Mouse (Mus musculus): ENCODE measurements around the gene Arfip1. TPM values are rescaled to one million over a fixed set of nuclear protein-coding genes. Genes with fewer than 3 reads are reported as not detected.
A peak's percentile ranks its signal among the peaks of the same experiment; 100 is the strongest.

The Arfip1 gene
- 11.8 and 14.3 TPM in 2 replicates for polyA plus RNA-seq (2012; rRNA removed)

GRCm38 (mm10) chr3:84582023-84582912 is at the start of gene Arfip1:
Arfip1 (minus strand) TSS chr3:84582625.
- TF ChIP-seq POLR2A (IDR thresholded peaks at IDR 0.05; ENCODE audit: low read depth, low read length) (no peak), CTCF (conservative IDR thresholded peaks at IDR 0.05; ENCODE audit: insufficient read depth, insufficient read length, low read depth, low read length) (no peak)
- Histone ChIP-seq H3K27me3 (replicated peaks; ENCODE audit: control insufficient read depth, insufficient read depth, low read length) (no peaks in the 10 kb centered on the region), H3K27ac (ENCODE audit: insufficient read depth, low read depth, low read length) (peak within 1 kb of the TSS; percentile 77), H3K4me1 (ENCODE audit: control insufficient read depth, insufficient read depth, low read length) (peaks cover 16% of the 10 kb centered on the region; the same call in 1 of the 2 replicates), H3K4me3 (ENCODE audit: insufficient read depth, low read depth, low read length) (peak within 1 kb of the TSS; percentile 83), H3K36me3 (ENCODE audit: control insufficient read depth, insufficient read depth, low read length) (no peaks in the 10 kb centered on the region)
- peak; percentile 98 for DNase-seq
- WGBS, result under 1% methylated on average over 70 of the region's 70 CpGs

- WGBS, result over 99% methylated on average over 9 of the region's 9 CpGs
- no peak for TF ChIP-seq POLR2A (IDR thresholded peaks at IDR 0.05; ENCODE audit: low read depth, low read length)
- TF ChIP-seq CTCF (conservative IDR thresholded peaks at IDR 0.05; ENCODE audit: insufficient read depth, insufficient read length, low read depth, low read length), result no peak
These were observed 49.2 kb upstream of the Arfip1 start for GRCm38 (mm10) chr3:84631586-84631985.

GRCm38 (mm10) chr3:84622026-84622425 is 39.6 kb upstream of the Arfip1 start:
- DNase-seq, result no peak
- Histone ChIP-seq H3K4me1 (ENCODE audit: control insufficient read depth, insufficient read depth, low read length) (peaks cover 3% of the 10 kb centered on the region; the same call in 1 of the 2 replicates), H3K27ac (ENCODE audit: insufficient read depth, low read depth, low read length) (no peak overlapping the region), H3K4me3 (ENCODE audit: insufficient read depth, low read depth, low read length) (no peak overlapping the region), H3K36me3 (ENCODE audit: control insufficient read depth, insufficient read depth, low read length) (no peaks in the 10 kb centered on the region), H3K27me3 (replicated peaks; ENCODE audit: control insufficient read depth, insufficient read depth, low read length) (no peaks in the 10 kb centered on the region)
- TF ChIP-seq POLR2A (IDR thresholded peaks at IDR 0.05; ENCODE audit: low read depth, low read length) (no peak), CTCF (conservative IDR thresholded peaks at IDR 0.05; ENCODE audit: insufficient read depth, insufficient read length, low read depth, low read length) (no peak)
- WGBS, result 45% methylated on average over 3 of the region's 3 CpGs

More at GRCm38 (mm10) chr3:84631586-84631985, 49.2 kb upstream of the Arfip1 start:
- no peaks in the 10 kb centered on the region for H3K36me3 ChIP-seq (ENCODE audit: control insufficient read depth, insufficient read depth, low read length)
- H3K27me3 ChIP-seq (replicated peaks; ENCODE audit: control insufficient read depth, insufficient read depth, low read length), result no peaks in the 10 kb centered on the region
- DNase-seq, result no peak
- H3K27ac ChIP-seq (ENCODE audit: insufficient read depth, low read depth, low read length), result no peak overlapping the region
- no peak overlapping the region for H3K4me3 ChIP-seq (ENCODE audit: insufficient read depth, low read depth, low read length)
- no peaks in the 10 kb centered on the region for H3K4me1 ChIP-seq (ENCODE audit: control insufficient read depth, insufficient read depth, low read length)

GRCm38 (mm10) chr3:84619725-84620124 is 37.3 kb upstream of the Arfip1 start:
- no peaks in the 10 kb centered on the region for H3K4me1 ChIP-seq (ENCODE audit: control insufficient read depth, insufficient read depth, low read length)
- no peak overlapping the region for H3K27ac ChIP-seq (ENCODE audit: insufficient read depth, low read depth, low read length)
- no peaks in the 10 kb centered on the region for H3K27me3 ChIP-seq (replicated peaks; ENCODE audit: control insufficient read depth, insufficient read depth, low read length)
- H3K4me3 ChIP-seq (ENCODE audit: insufficient read depth, low read depth, low read length), result no peak overlapping the region
- TF ChIP-seq POLR2A (IDR thresholded peaks at IDR 0.05; ENCODE audit: low read depth, low read length) (no peak), CTCF (conservative IDR thresholded peaks at IDR 0.05; ENCODE audit: insufficient read depth, insufficient read length, low read depth, low read length) (no peak; the same call in 1 of the 2 replicates)
- no peak for DNase-seq
- no peaks in the 10 kb centered on the region for H3K36me3 ChIP-seq (ENCODE audit: control insufficient read depth, insufficient read depth, low read length)
- WGBS, result 97% methylated on average over 6 of the region's 6 CpGs

DNA sequence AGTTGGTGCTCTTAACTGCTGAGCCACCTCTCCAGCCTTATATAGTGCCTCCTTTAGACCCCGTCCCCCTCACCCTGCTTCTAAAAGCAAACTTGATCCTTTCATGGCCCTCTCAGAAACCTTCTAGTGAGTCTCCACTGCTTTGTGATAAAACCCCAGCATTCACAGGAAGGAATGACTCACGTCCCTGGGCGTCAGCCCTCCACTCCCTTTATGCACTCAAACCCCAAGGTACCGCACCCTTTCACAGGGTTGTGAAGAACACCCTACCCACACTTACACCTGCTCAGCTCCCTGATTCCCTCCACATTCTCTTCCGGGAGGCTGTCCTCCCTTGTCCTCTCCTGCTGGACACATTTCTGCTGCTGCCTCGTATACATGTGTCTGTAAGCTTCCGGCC is 36.6 kb upstream of the Arfip1 start:
- Histone ChIP-seq H3K4me1 (ENCODE audit: control insufficient read depth, insufficient read depth, low read length) (no peaks in the 10 kb centered on the region), H3K4me3 (ENCODE audit: insufficient read depth, low read depth, low read length) (no peak overlapping the region), H3K27ac (ENCODE audit: insufficient read depth, low read depth, low read length) (no peak overlapping the region), H3K27me3 (replicated peaks; ENCODE audit: control insufficient read depth, insufficient read depth, low read length) (no peaks in the 10 kb centered on the region), H3K36me3 (ENCODE audit: control insufficient read depth, insufficient read depth, low read length) (no peaks in the 10 kb centered on the region)
- DNase-seq, result no peak
- no peak for TF ChIP-seq POLR2A (IDR thresholded peaks at IDR 0.05; ENCODE audit: low read depth, low read length)
- no peak for TF ChIP-seq CTCF (conservative IDR thresholded peaks at IDR 0.05; ENCODE audit: insufficient read depth, insufficient read length, low read depth, low read length)
- WGBS, result 99% methylated on average over 7 of the region's 7 CpGs

DNA sequence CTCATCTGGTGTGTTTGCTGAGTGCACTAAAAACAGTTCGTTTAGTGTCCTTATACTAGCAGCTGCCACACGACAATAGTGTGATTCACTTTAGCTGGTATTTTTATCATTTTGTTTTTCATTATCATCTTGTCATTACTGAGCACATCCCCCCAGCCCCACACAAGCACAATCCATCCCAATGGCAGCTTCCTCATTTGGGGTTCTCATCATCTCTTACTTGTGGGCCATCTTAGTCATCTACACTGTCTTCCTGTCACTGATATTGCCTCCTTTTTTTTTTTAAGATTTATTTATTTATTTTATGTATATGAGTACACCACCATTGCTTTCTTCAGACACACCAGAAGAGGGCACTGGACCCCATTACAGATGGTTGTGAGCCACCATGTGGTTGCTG is 36.2 kb upstream of the Arfip1 start:
- H3K27me3 ChIP-seq (replicated peaks; ENCODE audit: control insufficient read depth, insufficient read depth, low read length), result no peaks in the 10 kb centered on the region
- DNase-seq, result no peak
- 86% methylated on average over 2 of the region's 2 CpGs for WGBS
- no peaks in the 10 kb centered on the region for H3K36me3 ChIP-seq (ENCODE audit: control insufficient read depth, insufficient read depth, low read length)
- no peak overlapping the region for H3K4me3 ChIP-seq (ENCODE audit: insufficient read depth, low read depth, low read length)
- no peak for TF ChIP-seq POLR2A (IDR thresholded peaks at IDR 0.05; ENCODE audit: low read depth, low read length)
- no peak for TF ChIP-seq CTCF (conservative IDR thresholded peaks at IDR 0.05; ENCODE audit: insufficient read depth, insufficient read length, low read depth, low read length)
- no peaks in the 10 kb centered on the region for H3K4me1 ChIP-seq (ENCODE audit: control insufficient read depth, insufficient read depth, low read length)
- no peak overlapping the region for H3K27ac ChIP-seq (ENCODE audit: insufficient read depth, low read depth, low read length)

- WGBS, result 53% methylated on average over 7 of the region's 7 CpGs
- Histone ChIP-seq H3K4me1 (ENCODE audit: control insufficient read depth, insufficient read depth, low read length) (no peaks in the 10 kb centered on the region), H3K36me3 (ENCODE audit: control insufficient read depth, insufficient read depth, low read length) (no peaks in the 10 kb centered on the region), H3K4me3 (ENCODE audit: insufficient read depth, low read depth, low read length) (no peak overlapping the region), H3K27me3 (replicated peaks; ENCODE audit: control insufficient read depth, insufficient read depth, low read length) (no peaks in the 10 kb centered on the region), H3K27ac (ENCODE audit: insufficient read depth, low read depth, low read length) (no peak overlapping the region)
- TF ChIP-seq CTCF (conservative IDR thresholded peaks at IDR 0.05; ENCODE audit: insufficient read depth, insufficient read length, low read depth, low read length) (no peak), POLR2A (IDR thresholded peaks at IDR 0.05; ENCODE audit: low read depth, low read length) (no peak)
- DNase-seq, result no peak
These were observed 33.4 kb upstream of the Arfip1 start for GRCm38 (mm10) chr3:84615856-84616225.
